Mouse (Mus musculus) CD4-positive, CD25-positive, alpha-beta regulatory T cell, adult 4 months (primary cell): ENCODE results near the gene Lcn12. TPM values are rescaled to one million over a fixed set of nuclear protein-coding genes. Genes with fewer than 3 reads are reported as not detected.

Experiments used
- ATAC-seq: one replicate; pipeline ENCODE4 v1.8.0; 2017
- polyA plus RNA-seq, 2 experiments: library from polyadenylated mRNA; unstranded; fragments of 100-300 nt; shearing (Covaris generic); gene quantifications; one replicate each; pipeline ENCODE4 v1.2.1; 2017

The Lcn12 gene
- polyA plus RNA-seq, result not detected

DNA sequence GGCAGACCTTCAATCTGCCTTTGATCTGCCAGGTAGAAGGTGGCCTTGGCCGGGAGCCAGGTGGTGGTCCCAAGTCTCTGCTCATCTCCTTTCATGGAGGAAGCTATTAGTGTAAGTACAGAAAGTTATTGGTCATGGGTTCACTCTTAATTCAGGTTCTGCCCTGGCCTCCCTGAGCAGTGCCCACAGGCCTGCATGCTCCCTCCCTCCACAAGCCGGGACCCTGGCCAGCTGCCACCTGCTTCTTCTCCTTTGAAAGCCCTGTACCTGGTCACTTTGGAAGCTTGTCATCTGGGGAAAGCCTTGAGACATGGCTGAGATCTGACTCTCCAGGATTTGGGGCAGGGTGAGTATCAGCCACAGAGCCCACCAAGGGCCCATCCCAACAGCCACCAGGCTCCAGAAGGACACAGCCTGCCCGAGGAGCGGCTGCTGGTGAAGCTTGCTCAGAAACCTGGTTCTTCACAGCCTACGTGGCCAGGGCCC, at the start of gene Lcn12:
Gene Lcn12, minus strand, starts transcription at position 436 of the 486 bp plus-strand sequence.
- no peak for ATAC-seq

DNA sequence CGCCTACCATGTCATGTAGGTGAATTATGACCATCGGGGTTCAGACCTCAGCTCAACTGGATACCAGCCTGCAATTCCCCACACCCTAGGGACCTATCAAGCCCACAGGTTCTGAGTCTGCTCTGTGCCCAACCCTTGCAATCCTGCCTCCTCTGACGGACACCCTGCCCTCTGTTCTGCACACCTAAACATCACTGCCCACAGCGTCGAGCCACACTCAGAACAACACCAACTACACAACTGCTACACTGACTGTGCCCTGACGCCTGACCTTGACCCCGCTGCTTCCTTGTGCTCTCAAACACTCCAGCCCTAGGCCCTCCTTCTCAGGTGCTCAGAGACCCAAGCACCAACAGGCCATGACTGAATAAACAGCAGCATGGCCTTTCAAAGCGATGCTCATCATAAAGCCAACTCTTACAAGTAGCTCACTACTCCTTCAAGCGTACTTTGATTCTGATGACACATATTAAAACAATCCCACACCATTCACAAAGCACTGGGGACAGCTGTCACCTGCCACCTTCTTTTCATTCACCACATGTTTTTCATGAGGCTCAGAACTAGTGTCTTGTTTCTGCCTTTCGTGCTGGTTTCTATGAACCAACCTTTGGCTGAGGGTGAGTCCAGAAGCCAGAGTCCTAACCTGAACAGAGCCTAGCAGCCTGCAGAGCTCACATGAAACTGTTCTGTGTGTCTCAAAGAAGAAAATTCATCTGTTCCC, 48.1 kb upstream of the Lcn12 start:
- no peak for ATAC-seq

DNA sequence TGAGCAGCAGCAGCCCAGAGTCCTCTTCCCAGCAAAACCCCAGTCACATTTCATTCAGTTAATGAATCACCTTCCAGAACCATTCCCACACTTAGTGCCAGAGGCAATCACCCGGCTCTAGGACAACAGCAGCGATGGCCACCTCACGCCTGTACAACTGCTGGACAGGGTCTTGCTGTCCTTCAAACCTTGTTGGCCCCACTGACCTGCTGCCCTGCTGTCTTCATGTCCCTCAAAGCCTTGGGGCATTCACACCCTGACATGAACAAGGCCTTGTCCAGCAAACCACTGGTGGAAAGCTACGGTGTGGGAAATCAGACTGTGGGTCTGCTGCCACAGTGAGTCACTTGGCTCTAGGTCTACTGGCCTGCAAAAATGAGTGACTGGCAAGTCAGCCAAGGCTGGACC, 46.8 kb upstream of the Lcn12 start:
- no peak for ATAC-seq

DNA sequence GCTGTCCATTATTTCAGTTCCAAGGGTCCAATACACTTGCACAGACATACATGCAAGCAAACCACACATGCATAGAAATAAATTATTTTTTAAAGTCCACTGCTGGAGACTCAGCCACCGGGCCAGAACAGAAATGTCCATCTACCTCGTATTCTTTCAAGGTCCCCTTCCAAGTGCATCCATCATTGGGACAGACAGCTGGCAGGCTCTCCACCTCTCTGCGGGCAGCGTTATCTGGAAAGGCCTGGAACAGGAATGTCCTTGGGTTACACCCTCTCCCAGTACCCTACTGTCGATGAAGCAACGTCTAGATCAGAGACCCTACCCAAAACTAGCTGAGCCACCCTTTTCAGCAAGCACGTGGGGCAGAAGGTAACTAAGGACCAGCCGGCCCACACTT, 42.8 kb upstream of the Lcn12 start:
- no peak for ATAC-seq

DNA sequence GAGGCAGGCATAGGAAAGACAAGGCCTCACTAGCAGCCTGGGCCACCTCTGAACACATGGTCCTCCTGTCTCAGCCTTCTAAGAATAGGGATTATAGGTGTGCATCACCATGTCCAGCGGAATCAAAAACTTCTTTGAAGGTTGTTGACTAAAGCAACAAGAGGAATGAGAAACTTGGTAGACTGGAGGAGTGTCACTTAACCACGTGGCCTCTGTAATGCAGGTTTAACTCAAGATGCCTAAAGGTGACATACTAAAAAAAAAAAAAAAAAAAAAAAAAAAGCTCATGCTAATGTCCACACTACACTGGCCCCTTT, 41.1 kb upstream of the Lcn12 start:
- no peak for ATAC-seq

DNA sequence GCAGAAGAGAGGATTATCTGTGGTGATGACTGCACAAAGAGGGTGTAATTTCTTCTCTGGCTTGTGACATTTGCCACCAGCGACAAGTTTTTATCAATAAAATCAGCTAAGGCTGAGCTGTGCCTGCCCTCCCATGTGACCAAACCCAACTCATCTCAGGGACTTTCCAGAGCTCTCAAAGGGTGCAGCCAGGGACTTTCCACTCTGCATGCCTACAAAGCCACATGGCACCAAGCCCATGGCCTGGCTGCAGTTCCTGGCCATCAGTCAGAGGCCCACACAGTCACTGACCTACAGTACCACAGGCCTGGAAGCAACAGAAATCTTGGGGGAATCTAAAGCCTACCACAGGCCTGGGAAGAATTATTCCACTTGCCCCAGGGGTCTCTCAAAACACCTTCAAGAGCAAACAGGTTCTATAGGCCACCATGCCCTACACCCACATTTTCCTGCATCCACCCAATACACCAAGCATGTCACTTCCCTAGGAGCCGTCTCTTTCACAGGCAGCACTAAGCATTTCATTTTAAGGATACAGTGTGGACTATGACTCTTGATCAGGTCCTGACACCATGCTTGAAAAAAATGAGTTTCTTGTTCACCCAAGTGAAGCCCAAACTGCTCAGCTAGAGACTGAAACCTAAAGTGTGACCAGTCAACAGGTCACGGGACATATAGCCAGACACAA, 40.6 kb upstream of the Lcn12 start:
- peak; percentile 92 for ATAC-seq

DNA sequence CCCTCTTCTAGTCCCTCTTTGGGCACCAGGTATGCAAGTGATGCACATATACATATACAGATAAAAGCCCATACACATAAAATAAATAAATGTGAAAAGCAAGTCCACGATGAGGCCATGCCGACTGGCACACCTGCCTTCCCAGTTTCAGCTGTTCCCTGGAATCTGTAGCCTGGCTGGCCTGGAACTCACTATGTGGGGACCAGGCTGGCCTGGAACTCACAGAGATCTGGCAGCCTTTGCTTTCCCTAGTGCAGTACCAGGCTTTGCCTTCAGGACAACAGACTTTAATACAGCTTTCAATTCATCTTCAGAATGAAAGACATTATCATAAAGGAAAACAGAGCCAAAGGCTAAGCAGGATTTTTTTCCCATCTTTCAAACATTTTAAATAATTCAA, 40.0 kb upstream of the Lcn12 start:
- ATAC-seq, result peak; percentile 40

DNA sequence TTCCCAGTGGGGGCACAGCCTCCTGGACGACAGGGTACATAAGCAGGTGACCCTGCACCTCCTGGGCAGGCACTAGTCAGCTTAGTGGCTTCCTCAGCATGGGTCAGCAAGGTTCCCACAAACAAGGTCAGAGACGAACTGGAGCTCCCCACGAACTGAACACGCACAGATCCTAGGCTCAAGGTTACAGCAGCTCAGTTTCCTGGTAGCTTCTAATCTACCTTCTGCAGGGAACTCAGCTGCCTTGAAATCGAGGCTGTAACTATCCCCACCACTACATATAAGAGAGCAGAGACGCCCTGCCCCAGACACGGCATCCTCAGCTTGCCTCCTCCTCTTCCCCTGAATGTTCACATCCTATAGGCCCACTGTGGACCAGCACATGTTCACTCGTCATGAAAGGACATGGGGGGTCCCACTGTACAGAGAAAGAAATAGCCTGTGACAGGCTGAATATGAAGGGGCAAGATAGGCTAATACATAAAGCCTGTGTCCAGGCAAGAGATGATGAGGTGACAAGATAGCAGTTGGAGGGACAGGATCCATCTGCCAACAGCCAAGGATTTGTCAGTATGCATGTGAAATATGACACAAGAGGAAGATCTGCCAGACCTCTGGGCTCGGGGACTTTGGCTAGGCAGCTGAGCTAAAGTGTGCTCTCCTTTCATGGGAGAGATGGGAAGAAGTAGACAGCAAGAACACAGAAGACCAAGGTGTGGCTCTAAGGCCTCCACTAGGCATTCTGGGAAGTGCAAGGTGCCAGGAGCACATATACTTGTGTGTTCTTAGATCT, 33.0 kb upstream of the Lcn12 start:
- ATAC-seq, result no peak

DNA sequence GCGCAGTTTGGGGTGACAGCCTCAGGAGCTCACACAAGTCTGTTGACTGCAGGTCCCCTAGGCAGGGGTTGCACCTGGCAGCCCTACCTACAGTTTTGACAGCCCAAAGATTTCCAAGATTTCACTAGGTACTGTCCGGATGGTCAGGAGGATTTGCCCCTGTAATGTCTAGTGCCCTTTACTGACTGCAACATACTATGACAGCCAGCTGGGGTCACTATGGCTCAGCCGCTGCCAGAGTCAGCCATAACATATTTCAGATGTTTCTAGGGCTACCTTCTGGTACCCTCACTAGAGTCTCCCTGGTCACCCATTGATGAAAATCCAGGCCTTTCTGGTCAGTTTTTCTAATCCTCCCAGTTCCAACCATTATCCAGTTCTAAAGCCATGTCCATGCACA, 16.2 kb upstream of the Lcn12 start:
- peak; percentile 57 for ATAC-seq

DNA sequence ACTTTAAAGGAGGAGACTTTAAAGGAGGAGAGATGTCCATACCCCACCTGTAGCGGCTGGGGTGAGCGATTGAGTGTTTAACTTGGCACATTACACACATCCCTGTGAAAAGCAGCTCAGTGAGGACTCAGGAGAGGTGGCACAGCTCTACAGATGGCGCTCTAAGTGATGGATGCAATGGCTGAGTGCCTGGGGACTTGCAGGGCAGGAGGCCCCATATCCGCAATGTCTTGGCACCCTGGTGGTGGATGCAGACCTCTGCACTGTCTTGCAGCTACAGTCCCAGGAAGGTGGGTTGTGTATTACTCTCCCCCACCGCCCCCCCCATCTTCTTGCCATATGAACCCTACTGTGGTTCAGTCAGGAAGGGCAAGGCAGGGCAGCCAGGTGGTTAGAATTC, 13.3 kb upstream of the Lcn12 start:
- ATAC-seq, result peak; percentile 57

DNA sequence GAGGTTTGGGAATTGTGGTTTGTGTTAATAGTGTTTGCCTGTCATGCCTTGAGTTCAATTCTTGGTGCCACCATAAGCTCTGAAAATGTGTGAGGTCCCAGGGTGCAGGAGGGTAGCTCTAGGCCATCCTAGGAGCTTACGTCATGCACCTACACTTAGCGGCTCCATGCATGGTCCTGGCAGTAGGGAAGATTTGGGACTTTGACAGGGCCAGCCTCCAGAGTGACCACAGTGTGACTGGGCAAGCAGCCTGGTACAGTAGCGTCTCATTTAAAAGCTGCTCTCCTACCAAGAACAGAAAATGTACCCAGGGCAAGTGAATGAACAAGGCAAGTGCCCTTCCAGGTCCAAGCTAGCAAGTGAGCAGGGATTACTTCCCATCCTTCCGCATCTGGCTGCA, 12.1 kb upstream of the Lcn12 start:
- no peak for ATAC-seq

DNA sequence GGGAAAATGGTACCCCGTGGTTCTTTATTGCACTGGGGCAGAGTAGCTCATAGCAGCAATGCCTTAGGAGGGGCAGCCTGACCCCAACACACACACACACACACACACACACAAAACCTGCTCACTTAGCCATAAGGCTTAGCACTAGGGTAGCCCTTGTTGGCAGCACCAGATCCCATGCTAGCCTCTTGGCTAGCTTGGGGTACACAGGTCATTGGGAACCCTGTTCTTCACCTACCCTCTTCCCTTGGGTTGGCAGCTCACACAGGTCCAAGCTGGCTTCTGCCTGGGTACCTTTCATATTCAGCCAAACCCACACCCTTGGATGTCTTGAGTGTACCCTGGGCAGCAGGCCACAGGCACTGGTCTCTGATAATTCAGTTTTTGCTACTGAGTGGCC, 11.3 kb upstream of the Lcn12 start:
- ATAC-seq, result no peak

DNA sequence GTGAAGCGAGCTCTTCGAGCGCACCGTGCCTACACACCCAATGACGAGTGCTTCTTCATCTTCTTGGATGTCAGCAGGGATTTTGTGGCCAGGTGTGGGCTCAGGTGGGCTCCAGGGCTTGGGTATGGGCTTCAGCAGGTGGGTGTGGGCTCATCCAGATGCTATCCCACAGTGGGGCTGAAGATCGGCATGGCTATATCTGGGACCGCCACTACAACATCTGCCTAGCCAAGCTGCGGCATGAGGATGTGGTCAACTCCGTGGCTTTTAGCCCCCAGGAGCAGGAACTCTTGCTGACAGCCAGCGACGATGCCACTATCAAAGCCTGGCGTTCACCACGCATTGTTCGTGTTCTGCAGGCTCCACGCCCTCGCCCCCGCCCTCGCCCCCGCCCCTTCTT, 10.8 kb upstream of the Lcn12 start:
- ATAC-seq, result no peak

DNA sequence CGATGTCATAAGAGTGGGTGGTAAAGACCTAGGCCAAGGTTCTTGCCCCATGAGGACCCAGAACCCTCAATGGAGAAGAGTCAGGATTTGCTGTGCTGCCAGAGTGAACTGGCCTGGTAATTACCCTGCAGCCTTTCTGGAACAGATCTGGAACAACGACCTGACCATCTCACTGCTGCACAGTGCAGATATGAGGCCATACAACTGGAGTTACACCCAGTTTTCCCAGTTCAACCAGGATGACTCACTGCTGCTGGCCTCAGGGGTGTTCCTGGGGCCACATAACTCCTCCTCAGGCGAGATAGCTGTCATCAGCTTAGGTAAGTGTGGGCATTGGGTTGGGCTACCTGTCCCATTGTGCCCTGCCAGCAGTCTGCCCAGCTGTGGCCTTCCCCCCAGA, 9.0 kb upstream of the Lcn12 start:
- ATAC-seq, result no peak

DNA sequence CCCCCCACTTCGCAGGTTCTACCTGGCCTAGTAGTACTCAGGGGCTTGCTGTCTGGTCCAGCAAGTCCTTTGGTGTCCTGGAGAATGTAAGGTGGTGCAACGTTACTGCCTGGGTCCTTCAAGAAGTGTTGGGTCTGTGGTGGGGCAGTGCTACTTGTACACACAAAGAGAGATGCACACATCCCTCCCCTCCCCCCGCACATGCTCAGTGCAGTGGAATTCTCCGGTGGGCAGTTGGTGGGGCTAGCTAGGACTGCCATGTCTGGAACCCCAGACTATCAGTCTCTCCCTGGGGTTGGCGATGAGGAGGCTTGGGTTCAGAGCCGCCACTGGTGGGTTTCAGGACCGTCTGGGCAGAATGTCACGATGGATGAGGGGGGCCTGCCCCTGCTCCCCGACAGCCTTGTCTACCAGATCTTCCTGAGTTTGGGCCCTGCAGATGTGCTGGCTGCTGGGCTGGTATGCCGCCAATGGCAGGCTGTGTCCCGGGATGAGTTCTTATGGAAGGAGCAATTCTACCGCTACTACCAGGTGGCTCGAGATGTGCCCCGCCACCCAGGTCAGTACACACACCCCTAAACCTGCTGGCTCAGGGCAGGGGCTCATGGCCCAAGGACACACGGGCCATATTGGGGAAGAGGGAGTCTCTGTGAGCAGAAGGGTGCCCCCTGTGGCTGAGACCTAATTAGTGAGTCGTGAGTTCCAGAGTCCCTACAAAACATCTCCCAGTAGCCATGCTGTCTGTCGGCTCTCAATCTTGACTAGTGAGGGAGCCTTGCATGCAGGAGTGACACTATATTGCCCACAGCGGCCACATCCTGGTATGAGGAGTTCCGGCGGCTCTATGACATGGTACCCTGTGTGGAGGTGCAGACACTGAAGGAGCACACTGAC, 8.1 kb upstream of the Lcn12 start, which contains the start of gene C8g:
Gene C8g, minus strand, starts transcription at position 127 of the 894 bp plus-strand sequence.
- no peak for ATAC-seq

DNA sequence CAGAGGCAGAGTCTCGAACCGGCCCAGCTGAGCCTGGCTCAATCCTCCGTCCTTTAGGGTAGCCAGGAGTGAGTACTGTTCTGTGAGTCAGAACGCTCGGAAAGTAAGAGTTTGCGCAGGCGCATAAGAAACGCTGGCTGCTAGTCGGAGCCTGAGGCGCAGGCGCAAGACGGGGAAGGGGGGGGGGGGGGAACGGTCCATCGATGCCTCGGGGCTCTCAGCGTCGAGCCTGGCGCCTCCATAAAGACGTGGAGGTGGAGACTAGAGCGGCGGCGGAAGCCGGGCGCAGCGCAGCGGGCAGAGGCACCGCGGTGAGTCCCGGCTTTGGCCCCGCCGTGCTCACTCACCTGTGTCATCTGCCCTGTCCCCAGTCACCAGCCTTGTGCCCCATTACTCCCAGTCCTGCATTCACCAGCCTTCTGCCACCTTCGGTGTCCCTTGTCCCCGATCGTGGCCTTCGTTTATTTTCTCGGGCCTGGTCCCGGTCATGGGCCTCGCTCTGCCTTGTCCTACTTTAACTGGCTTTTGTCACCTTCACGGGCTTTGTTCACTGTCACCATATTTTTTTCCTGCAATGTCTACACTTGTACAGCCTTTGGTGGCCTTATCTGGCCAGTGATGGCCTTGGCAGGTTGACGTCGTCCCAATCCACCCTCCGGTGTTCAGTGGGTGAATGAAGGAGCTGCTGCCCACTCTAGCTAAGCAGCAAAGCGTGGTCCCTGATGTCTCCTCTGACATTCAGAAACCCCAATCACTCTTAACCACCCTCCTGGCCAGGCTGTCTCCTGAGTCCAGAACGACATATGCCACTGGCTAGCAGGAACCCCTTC, 7.1 kb upstream of the Lcn12 start, which contains the start of gene Fbxw5:
Gene Fbxw5, plus strand, starts transcription at position 175 of the 830 bp plus-strand sequence.
- peak; percentile 92 for ATAC-seq

DNA sequence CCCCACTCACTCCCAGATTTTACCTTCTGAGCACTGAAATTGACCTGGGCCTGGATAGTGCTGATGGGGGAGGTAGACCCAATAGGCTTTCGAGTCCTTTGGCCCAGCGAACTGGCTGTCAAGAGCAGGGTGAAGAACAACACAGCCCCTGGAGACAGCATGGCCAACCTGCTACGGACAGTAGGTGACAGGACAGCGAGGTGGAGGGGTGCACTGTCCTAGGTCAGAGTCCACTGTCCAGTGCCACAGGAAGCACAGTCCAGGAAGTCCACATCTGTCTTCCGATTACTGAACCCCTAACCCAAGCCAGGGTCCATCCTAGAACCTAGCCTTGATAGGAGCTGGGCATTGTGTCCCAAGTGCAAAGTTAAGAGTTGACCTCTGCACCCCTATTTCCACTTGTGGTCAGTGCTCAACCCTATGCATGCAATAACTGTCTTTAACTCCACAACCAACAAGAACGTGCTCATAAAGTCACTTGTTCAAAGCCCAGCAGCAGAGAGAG, 6.4 kb upstream of the Lcn12 start:
- ATAC-seq, result no peak

DNA sequence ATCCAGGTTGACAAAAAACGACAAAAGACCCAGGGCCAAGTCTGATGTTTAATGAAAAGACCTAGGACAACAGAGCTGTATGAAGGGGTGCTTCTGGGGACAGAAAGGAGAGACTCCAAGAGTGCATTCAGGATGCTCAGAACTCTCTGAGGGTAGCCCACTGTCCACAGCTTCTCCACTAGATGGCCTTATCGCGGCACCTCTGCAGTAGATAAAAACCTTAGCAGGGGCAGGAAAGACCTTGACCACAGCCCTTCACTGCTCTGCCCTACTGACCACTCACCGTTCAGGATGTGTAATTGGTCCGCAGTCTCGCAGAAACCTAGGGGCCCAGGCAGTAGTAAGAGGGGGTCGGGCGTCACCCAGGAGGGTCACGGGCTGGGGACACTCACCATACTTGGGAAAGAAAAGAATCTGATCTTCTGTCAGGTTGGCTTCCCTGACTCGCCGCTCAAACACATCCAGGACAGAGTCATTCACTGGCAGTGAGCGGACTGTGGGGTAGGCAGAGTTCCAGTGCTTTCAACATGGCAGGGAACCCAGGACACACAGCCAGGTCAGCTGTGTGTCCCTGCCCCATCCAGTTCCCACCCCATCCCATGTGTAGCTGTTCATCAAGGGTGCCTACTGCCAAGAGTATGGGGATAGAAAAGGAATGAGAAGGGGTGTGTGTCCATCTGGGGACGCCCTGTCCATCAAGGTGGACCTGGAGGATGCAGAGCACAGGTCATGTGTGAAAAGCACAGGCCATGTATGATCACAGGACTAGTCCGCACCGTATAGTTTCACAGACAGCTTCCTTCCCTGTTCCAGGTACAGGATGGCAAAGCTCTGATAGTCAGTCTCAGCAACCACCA, 5.1 kb upstream of the Lcn12 start:
- ATAC-seq, result no peak

DNA sequence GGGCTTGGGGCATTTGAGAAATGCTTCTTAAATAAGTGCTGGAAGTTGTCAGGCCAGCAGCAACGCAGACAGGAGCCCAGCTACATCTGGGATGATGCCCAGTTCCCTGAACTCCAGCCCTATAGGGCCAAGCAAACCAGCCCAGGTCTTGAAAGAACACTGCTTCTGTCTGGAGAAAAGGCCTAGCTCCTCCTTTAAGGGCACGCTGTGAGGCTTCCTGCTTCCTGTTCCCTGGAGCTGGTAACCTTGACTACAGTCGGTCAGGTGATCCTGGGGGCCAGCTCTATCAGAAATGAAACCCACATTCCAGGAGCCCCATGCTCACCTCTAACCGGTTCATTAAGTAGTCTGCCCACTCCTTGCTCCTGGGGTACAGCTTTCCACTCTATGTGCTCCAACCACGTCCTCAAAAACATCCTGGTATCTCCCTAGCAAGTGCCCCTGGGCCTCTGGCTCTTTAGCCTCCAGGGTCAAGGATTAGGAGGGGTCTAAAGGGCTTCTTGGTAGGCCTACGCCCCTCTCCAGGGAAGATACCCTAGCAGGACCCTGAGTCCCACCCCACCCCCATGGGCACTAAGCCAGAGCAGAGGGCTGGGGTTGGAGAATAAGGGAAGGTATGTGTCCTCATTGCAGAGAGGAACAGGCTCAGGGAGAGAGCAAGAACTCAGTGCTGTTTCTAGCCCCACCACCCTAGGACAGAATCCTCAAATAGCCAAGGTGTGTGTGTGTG, 4.3 kb upstream of the Lcn12 start:
- peak; percentile 16 for ATAC-seq
